Mouse (Mus musculus) cerebellum, adult 2 months (tissue): ENCODE measurements around the gene Ccnd1. TPM values are rescaled to one million over a fixed set of nuclear protein-coding genes. Genes with fewer than 3 reads are reported as not detected.
"Not testable (repeated sequence)": the region's sequence is repeated elsewhere in the genome, so short reads cannot be mapped to it uniquely, and the experiment has no call there.

Experiments used
- DNase-seq, 2 experiments: peaks; one replicate each; pipeline ENCODE4 v3.0.0; 2021
- H3K27ac ChIP-seq: fragments of 200-500 bp; 2 replicates; pipeline ENCODE4 v1.5.1; 2012; ENCODE audit warnings: low read length, control low read depth, inconsistent platforms; ENCODE audit not compliant: insufficient read depth
- H3K27me3 ChIP-seq: fragments of 200-500 bp; 2 replicates; pipeline ENCODE4 v1.6.1; 2012; ENCODE audit warnings: inconsistent platforms, mild to moderate bottlenecking, low read length, moderate library complexity; ENCODE audit not compliant: control insufficient read depth, insufficient read depth
- H3K4me1 ChIP-seq: fragments of 200-500 bp; 2 replicates; pipeline ENCODE4 v1.6.1; 2011; ENCODE audit warnings: low read length; ENCODE audit not compliant: control insufficient read depth, insufficient read depth
- H3K4me3 ChIP-seq: fragments of 200-500 bp; replicated peaks from 2 replicates; pipeline ENCODE3; 2011; ENCODE audit warnings: mild to moderate bottlenecking, low read depth, low read length, control low read depth; ENCODE audit not compliant: insufficient read depth
- CTCF ChIP-seq: fragments of 200-500 bp; IDR thresholded peaks from 2 replicates; pipeline ENCODE4 v1.5.1; 2011; ENCODE audit warnings: low read depth, mild to moderate bottlenecking, control low read depth, low read length, moderate library complexity, borderline replicate concordance; ENCODE audit not compliant: insufficient read depth
- POLR2A ChIP-seq: fragments of 200-500 bp; IDR thresholded peaks from 2 replicates; pipeline ENCODE4 v1.6.1; 2011; ENCODE audit warnings: low read length, control low read depth, borderline replicate concordance; ENCODE audit not compliant: insufficient read depth
- WGBS: fragments of 180-500 bp; shearing (Covaris S2); methylation state at CpG from one replicate; pipeline ENCODE4 v1.1.7; 2018; 5-methylcytosine and 5-hydroxymethylcytosine counted together
- polyA plus RNA-seq: library from polyadenylated mRNA; depleted of rRNA; stranded (reverse); fragments of >200 nt; gene quantifications from 2 replicates; pipeline ENCODE4 v1.2.3, GENCODE M21; 2012

Gene Ccnd1
- polyA plus RNA-seq, 1 experiment, result 23.1 TPM

GRCm38 (mm10) chr7:144906708-144907397 lies 32.9 kb downstream of the Ccnd1 start:
- no peak overlapping the region for H3K4me3 ChIP-seq
- DNase-seq, result peak; percentile 47 to 63
- no peak for TF ChIP-seq POLR2A
- TF ChIP-seq CTCF, result peak; percentile 78
- no peak overlapping the region for H3K27ac ChIP-seq
- H3K27me3 ChIP-seq, result no peaks in the 10 kb centered on the region
- WGBS, result 12% methylated on average over 28 of the region's 28 CpGs
- no peaks in the 10 kb centered on the region for H3K4me1 ChIP-seq

GRCm38 (mm10) chr7:144905514-144905913 lies 34.2 kb downstream of the Ccnd1 start:
- not testable (repeated sequence) for H3K4me3 ChIP-seq, H3K27ac ChIP-seq, H3K27me3 ChIP-seq, H3K4me1 ChIP-seq, DNase-seq
- WGBS, result 96% methylated on average over 3 of the region's 3 CpGs

GRCm38 (mm10) chr7:144898506-144898905 lies 41.2 kb downstream of the Ccnd1 start:
- TF ChIP-seq CTCF (no peak), POLR2A (no peak)
- H3K4me3 ChIP-seq, result no peak overlapping the region
- no peaks in the 10 kb centered on the region; the same call in 1 of the 2 replicates for H3K27me3 ChIP-seq
- H3K27ac ChIP-seq, result no peak overlapping the region
- no peak for DNase-seq
- 76% methylated on average over 6 of the region's 6 CpGs for WGBS
- no peaks in the 10 kb centered on the region for H3K4me1 ChIP-seq

GRCm38 (mm10) chr7:144896294-144897218 lies 43.2 kb downstream of the Ccnd1 start, which contains the start of gene Fgf15:
TSS of gene Fgf15 (plus strand) at chr7:144896531.
- Histone ChIP-seq H3K27ac (no peak within 1 kb of the TSS), H3K27me3 (no peaks in the 10 kb centered on the region; the same call in 1 of the 2 replicates)

GRCm38 (mm10) chr7:144895305-144896111 lies 44.2 kb downstream of the Ccnd1 start:
- H3K27me3 ChIP-seq, result no peaks in the 10 kb centered on the region; the same call in 1 of the 2 replicates
- H3K27ac ChIP-seq, result no peak overlapping the region
- DNase-seq, result peak; percentile 71 to 76
- no peaks in the 10 kb centered on the region for H3K4me1 ChIP-seq
- WGBS, result under 1% methylated on average over 37 of the region's 37 CpGs
- TF ChIP-seq POLR2A (no peak), CTCF (peak; percentile 87)
- peak overlapping the region; percentile 8 for H3K4me3 ChIP-seq

More at GRCm38 (mm10) chr7:144896294-144897218, 43.2 kb downstream of the Ccnd1 start, which contains the start of gene Fgf15:
- no peak for DNase-seq
- TF ChIP-seq POLR2A (no peak), CTCF (no peak)
- Histone ChIP-seq H3K4me3 (peak within 1 kb of the TSS; percentile 33), H3K4me1 (no peaks in the 10 kb centered on the region)
- WGBS, result 2% methylated on average over 65 of the region's 65 CpGs

- Histone ChIP-seq H3K27me3 (no peaks in the 10 kb centered on the region; the same call in 1 of the 2 replicates), H3K4me1 (no peaks in the 10 kb centered on the region), H3K27ac (no peak overlapping the region), H3K4me3 (no peak overlapping the region)
- 8% methylated on average over 4 of the region's 4 CpGs for WGBS
- TF ChIP-seq POLR2A (no peak), CTCF (no peak)
- no peak for DNase-seq
These were observed 45.0 kb downstream of the Ccnd1 start for GRCm38 (mm10) chr7:144894706-144895105.

GRCm38 (mm10) chr7:144894191-144894590 lies 45.5 kb downstream of the Ccnd1 start:
- WGBS, result 8% methylated on average over 5 of the region's 5 CpGs
- no peak for DNase-seq
- TF ChIP-seq POLR2A, result no peak
- TF ChIP-seq CTCF, result peak; percentile 29; the same call in 1 of the 2 replicates

More at GRCm38 (mm10) chr7:144894191-144894590, 45.5 kb downstream of the Ccnd1 start:
- no peak overlapping the region for H3K27ac ChIP-seq
- no peak overlapping the region for H3K4me3 ChIP-seq
- H3K27me3 ChIP-seq, result no peaks in the 10 kb centered on the region; the same call in 1 of the 2 replicates
- no peaks in the 10 kb centered on the region for H3K4me1 ChIP-seq
